In the genomic region with DNA sequence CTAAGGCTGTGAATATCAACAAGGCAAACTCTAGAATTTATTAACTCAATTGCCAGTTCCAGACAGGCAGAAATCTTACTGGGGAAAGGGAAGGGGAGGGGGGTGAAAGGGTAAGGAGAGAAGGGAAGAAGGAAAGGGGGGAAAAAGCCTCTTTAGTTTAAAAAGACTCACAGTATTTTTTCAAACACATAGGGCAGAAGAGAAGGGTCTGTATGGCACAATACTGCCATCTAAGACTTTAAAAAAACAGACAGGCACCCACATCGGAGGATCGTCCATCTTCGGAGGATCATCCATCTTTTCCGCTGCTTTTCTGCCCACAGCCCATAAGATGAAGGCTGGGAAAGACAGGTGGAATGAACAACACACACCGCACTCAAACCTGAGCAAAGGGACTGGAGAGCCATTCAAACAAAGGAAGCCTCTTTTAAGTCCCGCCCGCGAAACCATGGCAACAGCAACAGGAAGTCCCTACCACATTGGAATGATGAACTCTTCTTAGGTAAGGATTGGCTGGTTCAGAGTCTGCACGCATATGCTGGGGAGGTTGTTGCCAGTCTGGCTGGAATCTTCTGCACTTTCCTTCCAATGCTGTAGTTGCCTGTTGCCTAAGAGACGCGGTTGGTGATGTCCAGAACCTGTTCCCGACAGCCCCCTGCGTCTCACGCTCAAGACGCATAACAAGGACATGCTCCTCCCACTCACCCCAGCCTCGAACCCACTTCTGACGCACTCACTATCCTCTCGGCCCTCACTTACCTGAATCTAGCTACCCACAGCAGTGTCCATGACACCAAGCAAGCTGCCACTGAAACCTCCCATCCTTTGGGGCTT, we compare ENCODE assay signal across 8 mouse cellular contexts. TPM values are rescaled to one million over a fixed set of nuclear protein-coding genes. Genes with fewer than 3 reads are reported as not detected.
A peak's percentile ranks its signal among the peaks of the same experiment; 100 is the strongest.
DNase-seq lines count a peak whose midpoint lies in the region; ATAC-seq and TF ChIP-seq lines count a peak whose summit lies in the region.

No protein-coding gene starts in this region.

- no peaks in the 10 kb centered on the region for H3K27me3 ChIP-seq in forebrain, embryonic 13.5 days
- no peaks in the 10 kb centered on the region for H3K27me3 ChIP-seq in liver, embryonic 14.5 days (ENCODE audit: control insufficient read depth, insufficient read depth, low read length)
- H3K27me3 ChIP-seq in neural tube, embryonic 12.5 days (replicated peaks), result no peaks in the 10 kb centered on the region
- no peaks in the 10 kb centered on the region for H3K27me3 ChIP-seq in stomach, embryonic 15.5 days (replicated peaks)

- no peaks in the 10 kb centered on the region for H3K36me3 ChIP-seq in forebrain, embryonic 13.5 days (ENCODE audit: poor library complexity, severe bottlenecking)
- H3K36me3 ChIP-seq in liver, embryonic 14.5 days (replicated peaks; ENCODE audit: control insufficient read depth, insufficient read depth, low read depth), result no peaks in the 10 kb centered on the region
- H3K36me3 ChIP-seq in neural tube, embryonic 12.5 days, result no peaks in the 10 kb centered on the region
- no peaks in the 10 kb centered on the region for H3K36me3 ChIP-seq in stomach, embryonic 15.5 days

- intact Hi-C loops in heart, postnatal 14 days (cut with DNase I), result no loop called here

- peak; percentile 29 to 59 for DNase-seq in CD8-positive naive resting alpha-beta T cell, adult 2 months (ENCODE audit: low read depth in 2 of 2, low spot score in 2 of 2)
- peak; percentile 52 for DNase-seq in c-Kit-positive CD71-positive TER-119-positive erythroid progenitor cells, embryonic 14.5 days (ENCODE audit: low spot score)
- DNase-seq in heart, postnatal 14 days, result peak; percentile 34 to 56
- DNase-seq in kidney, postnatal 4 days, result peak; percentile 80 to 87
- peak; percentile 20 to 33 (median 22) for DNase-seq in liver, embryonic 14.5 days (ENCODE audit: low read depth in 3 of 3, low spot score in 3 of 3)

- peak overlapping the region; percentile 72 for H3K27ac ChIP-seq in forebrain, embryonic 13.5 days
- no peak overlapping the region for H3K27ac ChIP-seq in liver, embryonic 14.5 days
- H3K27ac ChIP-seq in neural tube, embryonic 12.5 days, result no peak overlapping the region
- H3K27ac ChIP-seq in stomach, embryonic 15.5 days, result no peak overlapping the region

- no peak for TF ChIP-seq EP300 in liver, embryonic 14.5 days (IDR thresholded peaks at IDR 0.05; ENCODE audit: low read depth)

- no peak for TF ChIP-seq CTCF in liver, embryonic 14.5 days (IDR thresholded peaks at IDR 0.05; ENCODE audit: low read depth)

- peak overlapping the region; percentile 59 for H3K4me2 ChIP-seq in forebrain, embryonic 13.5 days
- peak overlapping the region; percentile 49 for H3K4me2 ChIP-seq in liver, embryonic 14.5 days (ENCODE audit: low read depth)
- peak overlapping the region; percentile 54 for H3K4me2 ChIP-seq in neural tube, embryonic 12.5 days (replicated peaks)
- H3K4me2 ChIP-seq in stomach, embryonic 15.5 days, result peak overlapping the region; percentile 49

- peak; percentile 97 for ATAC-seq in forebrain, embryonic 13.5 days
- ATAC-seq in liver, embryonic 14.5 days (ENCODE audit: insufficient read depth), result 0 out of 2 replicates have a peak, but pooled peaks have one; percentile 23
- peak; percentile 95 for ATAC-seq in neural tube, embryonic 12.5 days (ENCODE audit: low FRiP score, low read depth)
- ATAC-seq in stomach, embryonic 15.5 days (ENCODE audit: insufficient read depth, low FRiP score, low read depth), result peak; percentile 80

- 26% methylated on average over 18 of the region's 18 CpGs for WGBS in forebrain, embryonic 13.5 days
- 29% methylated on average over 18 of the region's 18 CpGs for WGBS in liver, embryonic 14.5 days (ENCODE audit: insufficient replicate concordance)
- WGBS in neural tube, embryonic 12.5 days, result 27% methylated on average over 18 of the region's 18 CpGs
- 22% methylated on average over 18 of the region's 18 CpGs for WGBS in stomach, embryonic 15.5 days

- H3K9me3 ChIP-seq in forebrain, embryonic 13.5 days (replicated peaks), result no peaks in the 10 kb centered on the region
- no peaks in the 10 kb centered on the region for H3K9me3 ChIP-seq in liver, embryonic 14.5 days (ENCODE audit: control insufficient read depth, low read length)
- no peaks in the 10 kb centered on the region for H3K9me3 ChIP-seq in neural tube, embryonic 12.5 days
- H3K9me3 ChIP-seq in stomach, embryonic 15.5 days, result no peaks in the 10 kb centered on the region

- H3K4me3 ChIP-seq in forebrain, embryonic 13.5 days, result peak overlapping the region; percentile 41
- peak overlapping the region; percentile 23 to 68 for H3K4me3 ChIP-seq in liver, embryonic 14.5 days (ENCODE audit: insufficient read depth in 1 of 2, low read depth in 2 of 2, low read length in 2 of 2)
- peak overlapping the region; percentile 29 for H3K4me3 ChIP-seq in neural tube, embryonic 12.5 days
- H3K4me3 ChIP-seq in stomach, embryonic 15.5 days (replicated peaks), result peak overlapping the region; percentile 41

- H3K9ac ChIP-seq in forebrain, embryonic 13.5 days, result peak overlapping the region; percentile 65
- no peak overlapping the region for H3K9ac ChIP-seq in liver, embryonic 14.5 days (replicated peaks)
- H3K9ac ChIP-seq in neural tube, embryonic 12.5 days, result 0 out of 2 replicates have a peak overlapping the region, but pooled peaks have one; percentile 26
- no peak overlapping the region for H3K9ac ChIP-seq in stomach, embryonic 15.5 days

- H3K4me1 ChIP-seq in forebrain, embryonic 13.5 days, result no peaks in the 10 kb centered on the region
- H3K4me1 ChIP-seq in liver, embryonic 14.5 days (replicated peaks; ENCODE audit: control insufficient read depth in 2 of 2, insufficient read depth in 2 of 2, low read length in 1 of 2), result peaks cover 0 to 4% of the 10 kb centered on the region in 2 experiments; a peak in 2 of 4 replicates
- no peaks in the 10 kb centered on the region for H3K4me1 ChIP-seq in neural tube, embryonic 12.5 days
- no peaks in the 10 kb centered on the region for H3K4me1 ChIP-seq in stomach, embryonic 15.5 days

RNA-seq across cellular contexts. Expression of gene Tmem29, which starts 18.2 kb away (rescaled TPM):
- polyA plus RNA-seq in forebrain, embryonic 13.5 days (2015; fragmentation: Nextera tagmentation; extraction: Ambion mirVana), result 53.7 and 56.1 TPM in 2 replicates
- total RNA-seq in heart, postnatal 14 days (2021), result 1 to 10 TPM; 5.8 to 6.7 TPM
- polyA plus RNA-seq in liver, embryonic 14.5 days (2012; rRNA removed), result 4.9 and 10.1 TPM in 2 replicates
- 14.8 and 15.7 TPM in 2 replicates for polyA plus RNA-seq in liver, embryonic 14.5 days (2014; fragmentation: Nextera tagmentation; extraction: Ambion mirVana)
- 48.2 and 53.8 TPM in 2 replicates for polyA plus RNA-seq in neural tube, embryonic 12.5 days (2016; fragmentation: Nextera tagmentation; extraction: Ambion mirVana)
- 29.1 and 32.4 TPM in 2 replicates for polyA plus RNA-seq in stomach, embryonic 15.5 days (2015; fragmentation: Nextera tagmentation; extraction: Ambion mirVana)

Comparison
In these comparisons a context has a peak if more than half of its experiments do, and no peak if none do; other contexts are left out.
1. DNase-seq: peak in every context shown above with its lines; median percentile 84 in kidney, postnatal 4 days; 52 in c-Kit-positive CD71-positive TER-119-positive erythroid progenitor cells, embryonic 14.5 days; 45 in heart, postnatal 14 days; 44 in CD8-positive naive resting alpha-beta T cell, adult 2 months; 22 in liver, embryonic 14.5 days.
2. ATAC-seq: peak in every context shown above with its lines; median percentile 97 in forebrain, embryonic 13.5 days; 95 in neural tube, embryonic 12.5 days; 80 in stomach, embryonic 15.5 days; 23 in liver, embryonic 14.5 days.
3. H3K9ac ChIP-seq: peak in forebrain, embryonic 13.5 days (single experiment) and neural tube, embryonic 12.5 days (single experiment); none in liver, embryonic 14.5 days (single experiment) and stomach, embryonic 15.5 days (single experiment).
4. Peak in every context shown above with its lines, with median percentiles within 50 percentile points of each other: H3K4me2 ChIP-seq and H3K4me3 ChIP-seq.